Mouse (Mus musculus) erythroblast, adult 5-6 weeks (primary cell): ENCODE data around the gene Tiam2. TPM values are rescaled to one million over a fixed set of nuclear protein-coding genes. Genes with fewer than 3 reads are reported as not detected.

Experiments used
- ATAC-seq: replicated peaks from 2 replicates; pipeline ENCODE4 v1.8.0; 2016; ENCODE audit warnings: moderate number of reproducible peaks, mild to moderate bottlenecking, moderate TSS enrichment, inconsistent platforms; ENCODE audit not compliant: poor library complexity, low FRiP score, severe bottlenecking
- total RNA-seq, 2 experiments: library from RNA; stranded (forward) in 1 of 2; stranded (reverse) in 1 of 2; fragments of 150-400 nt in 1 of 2; fragments of 200-764, 138-1000 nt in 1 of 2; gene quantifications; 2 replicates each; pipeline versions ENCODE4 v1.2.3 to v1.2.4; 2015 to 2017; ENCODE audit warnings: low replicate concordance in 2 of 2

The Tiam2 gene
- total RNA-seq, 2 experiments from 2014 or later: 3.5 to 4.4 TPM

- ATAC-seq: no peak
Measured at GRCm38 (mm10) chr17:3442526-3443401, 116.4 kb downstream of the Tiam2 start.

- no peak for ATAC-seq
Measured at GRCm38 (mm10) chr17:3446191-3446950, 120.0 kb downstream of the Tiam2 start.

GRCm38 (mm10) chr17:3448725-3449124 lies 122.4 kb downstream of the Tiam2 start:
- peak; percentile 60; the same call in 1 of the 2 replicates for ATAC-seq

- ATAC-seq: peak; percentile 95
Measured at GRCm38 (mm10) chr17:3451077-3451476, 124.7 kb downstream of the Tiam2 start.

GRCm38 (mm10) chr17:3452571-3453311 lies 126.4 kb downstream of the Tiam2 start:
- ATAC-seq: no peak

GRCm38 (mm10) chr17:3453946-3454345 lies 127.6 kb downstream of the Tiam2 start:
- ATAC-seq: no peak

GRCm38 (mm10) chr17:3454850-3455249 lies 128.5 kb downstream of the Tiam2 start:
- no peak for ATAC-seq

- no peak for ATAC-seq
Measured at GRCm38 (mm10) chr17:3457914-3458681, 131.7 kb downstream of the Tiam2 start.

GRCm38 (mm10) chr17:3465861-3466260 lies 139.5 kb downstream of the Tiam2 start:
- ATAC-seq: no peak

- no peak for ATAC-seq
Measured at GRCm38 (mm10) chr17:3466681-3467080, 140.3 kb downstream of the Tiam2 start.

GRCm38 (mm10) chr17:3467636-3468324 lies 141.4 kb downstream of the Tiam2 start:
- ATAC-seq: no peak

- no peak for ATAC-seq
Measured at GRCm38 (mm10) chr17:3472018-3472417, 145.6 kb downstream of the Tiam2 start.

GRCm38 (mm10) chr17:3476546-3476945 lies 150.2 kb downstream of the Tiam2 start:
- no peak for ATAC-seq

- no peak for ATAC-seq
Measured at GRCm38 (mm10) chr17:3481576-3482575, 155.5 kb downstream of the Tiam2 start.

- no peak for ATAC-seq
Measured at GRCm38 (mm10) chr17:3483091-3483490, 156.7 kb downstream of the Tiam2 start.

- ATAC-seq: no peak
Measured at GRCm38 (mm10) chr17:3485851-3486250, 159.5 kb downstream of the Tiam2 start.

- ATAC-seq: no peak
Measured at GRCm38 (mm10) chr17:3487211-3487610, 160.8 kb downstream of the Tiam2 start.
